Mouse (Mus musculus) MEL (cell line): ENCODE data around the gene Mael.

ENCODE experiments used
- CHD2 ChIP-seq: IDR thresholded peaks from 2 replicates; pipeline ENCODE4 v1.6.1; 2011; ENCODE audit warnings: low read length, improper control_type of control experiment
- CTCF ChIP-seq, 3 experiments: IDR thresholded peaks in 2 of 3; conservative IDR thresholded peaks in 1 of 3; 2 replicates each; pipeline ENCODE4 v1.5.1; 2011 to 2012; ENCODE audit warnings: low read length in 3 of 3, low read depth in 2 of 3, mild to moderate bottlenecking in 2 of 3, improper control_type of control experiment in 1 of 3, inconsistent platforms in 1 of 3, mixed read lengths in 1 of 3, moderate library complexity in 1 of 3; ENCODE audit not compliant: control insufficient read depth in 1 of 3, insufficient read depth in 1 of 3, poor library complexity in 1 of 3, severe bottlenecking in 1 of 3
- E2F4 ChIP-seq: IDR thresholded peaks from 2 replicates; pipeline ENCODE4 v1.6.1; 2011; ENCODE audit warnings: low read depth, low read length, improper control_type of control experiment, borderline replicate concordance
- EP300 ChIP-seq, 2 experiments: IDR thresholded peaks; 2 replicates each; pipeline ENCODE4 v1.6.1; 2011; ENCODE audit warnings: improper control_type of control experiment in 2 of 2, low read length in 2 of 2, low read depth in 1 of 2, mild to moderate bottlenecking in 1 of 2
- KAT2A ChIP-seq: conservative IDR thresholded peaks from 2 replicates; pipeline ENCODE4 v1.6.1; 2012; ENCODE audit warnings: low read depth, low read length, improper control_type of control experiment, inconsistent platforms
- MAFK ChIP-seq: IDR thresholded peaks from 2 replicates; pipeline ENCODE4 v1.6.1; 2011; ENCODE audit warnings: low read depth, mild to moderate bottlenecking, low read length, improper control_type of control experiment, borderline replicate concordance
- MAX ChIP-seq: IDR thresholded peaks from 2 replicates; pipeline ENCODE4 v1.6.1; 2011; ENCODE audit warnings: low read length, improper control_type of control experiment
- MAZ ChIP-seq: IDR thresholded peaks from 2 replicates; pipeline ENCODE4 v1.6.1; 2012; ENCODE audit warnings: low read depth, mild to moderate bottlenecking, inconsistent platforms, low read length, improper control_type of control experiment
- POLR2A ChIP-seq, 2 experiments: IDR thresholded peaks; 2 replicates each; pipeline ENCODE4 v1.6.1; 2011 to 2012; ENCODE audit warnings: low read length in 2 of 2, mild to moderate bottlenecking in 2 of 2, control low read depth in 1 of 2, improper control_type of control experiment in 1 of 2, low read depth in 1 of 2, moderate library complexity in 1 of 2; ENCODE audit not compliant: control insufficient read depth in 1 of 2, insufficient read depth in 1 of 2, poor library complexity in 1 of 2
- TCF12 ChIP-seq: IDR thresholded peaks from 2 replicates; pipeline ENCODE4 v1.6.1; 2014; ENCODE audit warnings: low read depth, mild to moderate bottlenecking, inconsistent platforms, low read length, improper control_type of control experiment, moderate library complexity
- ZC3H11A ChIP-seq: IDR thresholded peaks from 2 replicates; pipeline ENCODE4 v1.6.1; 2012; ENCODE audit warnings: low read depth, mild to moderate bottlenecking, inconsistent platforms, low read length, improper control_type of control experiment
- ZKSCAN1 ChIP-seq: IDR thresholded peaks from 2 replicates; pipeline ENCODE4 v1.6.1; 2012; ENCODE audit warnings: low read depth, mild to moderate bottlenecking, inconsistent platforms, low read length, improper control_type of control experiment, moderate library complexity

- TF ChIP-seq MAFK, result no peak
- no peak for TF ChIP-seq CTCF (IDR thresholded peaks at IDR 0.05 in 2 of 3, conservative IDR thresholded peaks at IDR 0.05 in 1 of 3; ENCODE audit: control insufficient read depth in 1 of 3, insufficient read depth in 1 of 3, low read depth in 2 of 3, low read length in 3 of 3, poor library complexity in 1 of 3, severe bottlenecking in 1 of 3)
- TF ChIP-seq POLR2A (IDR thresholded peaks at IDR 0.05; ENCODE audit: control insufficient read depth in 1 of 2, insufficient read depth in 1 of 2, low read depth in 1 of 2, low read length in 2 of 2, poor library complexity in 1 of 2), result no peak
- no peak for TF ChIP-seq ZKSCAN1
- no peak for TF ChIP-seq MAZ
- no peak for TF ChIP-seq EP300 (IDR thresholded peaks at IDR 0.05; ENCODE audit: low read depth in 1 of 2, low read length in 2 of 2)
- no peak for TF ChIP-seq CHD2
- no peak for TF ChIP-seq KAT2A
- TF ChIP-seq TCF12, result no peak
- TF ChIP-seq E2F4, result no peak
- no peak for TF ChIP-seq ZC3H11A
- TF ChIP-seq MAX, result no peak
Observed at GRCm38 (mm10) chr1:166266001-166266705, 27.6 kb upstream of the Mael start.
